Comparison of ENCODE assay signal across 9 mouse cellular contexts in the genomic region with DNA sequence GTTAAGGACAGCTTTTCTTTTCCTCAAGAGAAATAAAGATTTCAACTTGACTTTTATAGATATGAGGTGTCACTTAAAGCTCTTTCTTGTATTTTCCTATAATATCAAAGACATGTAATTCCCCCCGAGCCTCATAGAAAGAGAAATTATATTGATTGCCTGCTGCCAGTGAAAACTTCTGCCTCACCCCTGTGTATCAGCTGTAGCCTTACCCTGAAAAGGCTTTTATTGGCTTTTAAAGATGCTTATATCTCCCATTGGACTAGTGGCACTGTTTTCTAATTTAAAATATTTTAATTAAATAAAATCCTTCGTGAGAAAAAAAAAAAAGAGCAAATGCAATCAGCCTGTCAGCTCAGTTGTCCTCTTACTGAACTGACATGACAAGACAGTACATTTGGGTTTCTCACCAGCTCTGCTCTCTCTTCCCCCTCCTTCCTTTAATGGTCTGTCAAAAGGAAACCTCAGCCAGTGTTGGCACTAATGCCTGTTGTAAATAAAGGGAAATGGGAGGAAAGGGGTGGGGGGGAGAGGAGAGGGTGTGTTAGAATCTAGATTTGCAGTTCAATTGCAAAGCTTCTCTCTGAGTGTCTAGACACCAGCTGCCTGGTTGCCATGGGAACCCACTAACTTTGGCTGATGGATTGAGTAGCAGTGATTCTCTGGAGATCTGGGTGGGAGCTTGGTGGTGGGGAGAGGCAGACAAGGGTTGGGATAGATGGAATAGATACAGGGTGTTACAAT.
DNase-seq lines count a peak whose midpoint lies in the region; ATAC-seq and TF ChIP-seq lines count a peak whose summit lies in the region.
"Had no signal": no experiment of that assay in that cellular context is flagged by ENCODE, and none has a peak within 500 bp of the region (broad histone marks: within the 10 kb centered on the region; RNA-seq: fewer than 3 reads in every experiment).

No protein-coding gene starts in this region.

- WGBS in lung, embryonic 14.5 days, result 31% methylated on average over 2 of the region's 2 CpGs
- 38% methylated on average over 2 of the region's 2 CpGs for WGBS in lung, adult 2 months
- 19% methylated on average over 2 of the region's 2 CpGs for WGBS in midbrain, embryonic 16.5 days

- no peak overlapping the region for H3K4me2 ChIP-seq in lung, embryonic 14.5 days
- H3K4me2 ChIP-seq in midbrain, embryonic 16.5 days (ENCODE audit: low read length), result no peak overlapping the region

- H3K36me3 ChIP-seq in lung, embryonic 14.5 days (ENCODE audit: insufficient read depth), result no peaks in the 10 kb centered on the region
- H3K36me3 ChIP-seq in midbrain, embryonic 16.5 days (ENCODE audit: control insufficient read depth, insufficient read depth, low read length), result no peaks in the 10 kb centered on the region
- H3K36me3 ChIP-seq: G1E had no signal

- H3K27ac ChIP-seq in lung, embryonic 14.5 days (ENCODE audit: low read depth), result no peak overlapping the region
- H3K27ac ChIP-seq in midbrain, embryonic 16.5 days (ENCODE audit: low read length), result peak overlapping the region; percentile 39

- no peak for TF ChIP-seq POLR2A in lung, adult 2 months (IDR thresholded peaks at IDR 0.05; ENCODE audit: borderline replicate concordance, extremely low read depth, low read depth, low read length)

- peak; percentile 75 for DNase-seq in lung, embryonic 14.5 days
- DNase-seq in lung, adult 2 months, result no peak
- DNase-seq in gastrocnemius, postnatal 25 days, result peak; percentile 30
- DNase-seq in left cerebral cortex, postnatal 10 days (ENCODE audit: extremely low spot score in 1 of 2, low spot score in 2 of 2), result peak; percentile 70 to 87
- no peak for DNase-seq in urinary bladder, postnatal 25 days (ENCODE audit: low spot score)
- no peak for DNase-seq in adrenal gland, postnatal 10 days

- no peak overlapping the region for H3K4me3 ChIP-seq in lung, embryonic 14.5 days (ENCODE audit: low read depth, low read length)
- H3K4me3 ChIP-seq in lung, adult 2 months (replicated peaks; ENCODE audit: extremely low read depth, low read depth, low read length), result no peak overlapping the region
- no peak overlapping the region for H3K4me3 ChIP-seq in midbrain, embryonic 16.5 days (ENCODE audit: low read depth, low read length)

- no peaks in the 10 kb centered on the region for H3K4me1 ChIP-seq in lung, embryonic 14.5 days (ENCODE audit: insufficient read depth)
- H3K4me1 ChIP-seq in lung, adult 2 months (ENCODE audit: control insufficient read depth, insufficient read depth, low read length), result peaks cover 4% of the 10 kb centered on the region
- peaks cover 18% of the 10 kb centered on the region for H3K4me1 ChIP-seq in midbrain, embryonic 16.5 days (ENCODE audit: control insufficient read depth, insufficient read depth, low read length)

- ATAC-seq in lung, embryonic 14.5 days (ENCODE audit: insufficient read depth), result peak; percentile 82
- peak; percentile 87 for ATAC-seq in midbrain, embryonic 16.5 days
- ATAC-seq in monocyte, adult 5-6 weeks (replicated peaks; ENCODE audit: insufficient number of reproducible peaks, low FRiP score, low TSS enrichment, poor library complexity, severe bottlenecking), result no peak

- intact Hi-C loops in left cerebral cortex, postnatal 10 days (cut with DNase I), result no loop called here

- no peaks in the 10 kb centered on the region for H3K9me3 ChIP-seq in lung, embryonic 14.5 days (ENCODE audit: low read depth, low read length)
- H3K9me3 ChIP-seq in midbrain, embryonic 16.5 days (replicated peaks; ENCODE audit: control insufficient read depth, low read length, poor library complexity, severe bottlenecking), result no peaks in the 10 kb centered on the region
- H3K9me3 ChIP-seq: G1E had no signal

- no peak overlapping the region for H3K9ac ChIP-seq in lung, embryonic 14.5 days
- no peak overlapping the region for H3K9ac ChIP-seq in midbrain, embryonic 16.5 days (ENCODE audit: low read depth, low read length)

- no peak for TF ChIP-seq CTCF in lung, embryonic 14.5 days (IDR thresholded peaks at IDR 0.05; ENCODE audit: low read depth)
- no peak for TF ChIP-seq CTCF in lung, adult 2 months (IDR thresholded peaks at IDR 0.05; ENCODE audit: insufficient read depth, low read length)

- no peaks in the 10 kb centered on the region for H3K27me3 ChIP-seq in lung, embryonic 14.5 days (ENCODE audit: insufficient read depth, low read length)
- no peaks in the 10 kb centered on the region for H3K27me3 ChIP-seq in midbrain, embryonic 16.5 days (ENCODE audit: control insufficient read depth, insufficient read depth, low read depth, low read length)

Comparison
In these comparisons a context has a peak if more than half of its experiments do, and no peak if none do; other contexts are left out.
1. DNase-seq: peak in lung, embryonic 14.5 days (single experiment), gastrocnemius, postnatal 25 days (single experiment) and left cerebral cortex, postnatal 10 days (2 of 2); none in lung, adult 2 months (single experiment), urinary bladder, postnatal 25 days (single experiment) and adrenal gland, postnatal 10 days (single experiment).